Mouse (Mus musculus) liver, embryonic 12.5 days (tissue): ENCODE measurements around the gene Srp14. TPM values are rescaled to one million over a fixed set of nuclear protein-coding genes. Genes with fewer than 3 reads are reported as not detected.

Experiments
- ATAC-seq: fragments of 200-750 bp; cut with Nextera tagmentation; 2 replicates; pipeline ENCODE4 v1.8.0; 2017; ENCODE audit warnings: moderate number of reproducible peaks, mild to moderate bottlenecking, moderate library complexity
- H3K27ac ChIP-seq: fragments of 300-500 bp; sonication (generic); 2 replicates; pipeline ENCODE4 v1.5.1; 2016; ENCODE audit warnings: mild to moderate bottlenecking
- H3K27me3 ChIP-seq: fragments of 300-500 bp; sonication (generic); replicated peaks from 2 replicates; pipeline ENCODE4 v1.6.1; 2016; ENCODE audit warnings: mild to moderate bottlenecking, moderate library complexity
- H3K36me3 ChIP-seq: fragments of 300-500 bp; sonication (generic); 2 replicates; pipeline ENCODE4 v1.6.1; 2016; ENCODE audit warnings: mild to moderate bottlenecking, moderate library complexity
- H3K4me1 ChIP-seq: fragments of 300-500 bp; sonication (generic); 2 replicates; pipeline ENCODE4 v1.6.1; 2016
- H3K4me2 ChIP-seq: fragments of 300-500 bp; sonication (generic); 2 replicates; pipeline ENCODE4 v1.6.1; 2016; ENCODE audit warnings: mild to moderate bottlenecking, moderate library complexity
- H3K4me3 ChIP-seq: fragments of 300-500 bp; sonication (generic); 2 replicates; pipeline ENCODE4 v1.5.1; 2016; ENCODE audit warnings: mild to moderate bottlenecking, moderate library complexity
- H3K9ac ChIP-seq: fragments of 300-500 bp; sonication (generic); 2 replicates; pipeline ENCODE4 v1.6.1; 2016; ENCODE audit warnings: mild to moderate bottlenecking, moderate library complexity
- H3K9me3 ChIP-seq: fragments of 300-500 bp; sonication (generic); replicated peaks from 2 replicates; pipeline ENCODE4 v1.6.1; 2016; ENCODE audit warnings: mild to moderate bottlenecking, moderate library complexity
- WGBS: fragments of 180-500 bp; shearing (Covaris S2); methylation state at CpG from one replicate; pipeline ENCODE4 v1.1.7; 2016; ENCODE audit not compliant: insufficient replicate concordance; 5-methylcytosine and 5-hydroxymethylcytosine counted together
- polyA plus RNA-seq: library from polyadenylated mRNA; unstranded; fragments of >200 nt; fragmentation: Nextera tagmentation; extraction: Ambion mirVana; gene quantifications from 2 replicates; pipeline ENCODE4 v1.2.1, GENCODE M21; 2016

Gene Srp14
- polyA plus RNA-seq, 1 experiment from 2014 or later = 130 TPM

- Histone ChIP-seq H3K27me3 (0 out of 2 replicates have a peak, but pooled peaks cover 3% of the 10 kb centered on the region), H3K27ac (no peak overlapping the region), H3K4me3 (no peak overlapping the region), H3K4me2 (no peak overlapping the region), H3K4me1 (peaks cover 29% of the 10 kb centered on the region), H3K9me3 (no peaks in the 10 kb centered on the region), H3K9ac (no peak overlapping the region), H3K36me3 (no peaks in the 10 kb centered on the region)
- 63% methylated on average over 3 of the region's 3 CpGs for WGBS
- no peak for ATAC-seq
These were observed 5.9 kb upstream of the Srp14 start for GRCm38 (mm10) chr2:118485415-118485814.

GRCm38 (mm10) chr2:118484386-118484898, 4.9 kb upstream of the Srp14 start:
- no peak overlapping the region for H3K27ac ChIP-seq
- no peak for ATAC-seq
- no peak overlapping the region for H3K4me3 ChIP-seq
- 72% methylated on average over 9 of the region's 9 CpGs for WGBS
- no peak overlapping the region for H3K4me2 ChIP-seq
- 0 out of 2 replicates have a peak, but pooled peaks cover 3% of the 10 kb centered on the region for H3K27me3 ChIP-seq
- no peaks in the 10 kb centered on the region for H3K36me3 ChIP-seq
- H3K4me1 ChIP-seq = peaks cover 25% of the 10 kb centered on the region
- H3K9ac ChIP-seq = no peak overlapping the region
- no peaks in the 10 kb centered on the region for H3K9me3 ChIP-seq

- Histone ChIP-seq H3K27ac (no peak overlapping the region), H3K9me3 (no peaks in the 10 kb centered on the region), H3K27me3 (0 out of 2 replicates have a peak, but pooled peaks cover 3% of the 10 kb centered on the region), H3K4me3 (no peak overlapping the region), H3K9ac (no peak overlapping the region), H3K4me1 (peaks cover 33% of the 10 kb centered on the region), H3K4me2 (no peak overlapping the region), H3K36me3 (peaks cover under 1% of the 10 kb centered on the region; the same call in 1 of the 2 replicates)
- ATAC-seq = no peak
- 65% methylated on average over 5 of the region's 5 CpGs for WGBS
These were observed 3.5 kb upstream of the Srp14 start for GRCm38 (mm10) chr2:118483032-118483431.

GRCm38 (mm10) chr2:118480886-118481285, 1.4 kb upstream of the Srp14 start:
- Histone ChIP-seq H3K27ac (peak overlapping the region; percentile 90), H3K36me3 (peaks cover 20% of the 10 kb centered on the region), H3K4me3 (no peak overlapping the region), H3K27me3 (0 out of 2 replicates have a peak, but pooled peaks cover 3% of the 10 kb centered on the region), H3K4me2 (peak overlapping the region; percentile 4; the same call in 1 of the 2 replicates), H3K4me1 (peaks cover 31% of the 10 kb centered on the region), H3K9ac (no peak overlapping the region), H3K9me3 (no peaks in the 10 kb centered on the region)
- no peak for ATAC-seq
- WGBS = 83% methylated on average over 7 of the region's 7 CpGs

- Histone ChIP-seq H3K9ac (peak overlapping the region; percentile 91), H3K27ac (peak overlapping the region; percentile 90), H3K4me3 (peak overlapping the region; percentile 88), H3K4me1 (peaks cover 31% of the 10 kb centered on the region), H3K27me3 (0 out of 2 replicates have a peak, but pooled peaks cover 3% of the 10 kb centered on the region), H3K36me3 (peaks cover 39% of the 10 kb centered on the region), H3K9me3 (no peaks in the 10 kb centered on the region), H3K4me2 (peak overlapping the region; percentile 88)
- 2% methylated on average over 37 of the region's 52 CpGs for WGBS
- peak; percentile 69 for ATAC-seq
These were observed 520 bp downstream of the Srp14 start for GRCm38 (mm10) chr2:118478833-118479549.

GRCm38 (mm10) chr2:118468354-118468753, 11.2 kb downstream of the Srp14 start:
- H3K4me1 ChIP-seq = no peaks in the 10 kb centered on the region
- peaks cover 96% of the 10 kb centered on the region for H3K36me3 ChIP-seq

GRCm38 (mm10) chr2:118466601-118467000, 12.9 kb downstream of the Srp14 start:
- Histone ChIP-seq H3K4me3 (no peak overlapping the region), H3K4me2 (no peak overlapping the region), H3K4me1 (no peaks in the 10 kb centered on the region), H3K27ac (no peak overlapping the region), H3K9ac (no peak overlapping the region), H3K27me3 (no peaks in the 10 kb centered on the region), H3K36me3 (peaks cover 96% of the 10 kb centered on the region), H3K9me3 (no peaks in the 10 kb centered on the region)
- WGBS = 55% methylated on average over 1 of the region's 1 CpGs
- ATAC-seq = no peak

More at GRCm38 (mm10) chr2:118468354-118468753, 11.2 kb downstream of the Srp14 start:
- no peak overlapping the region for H3K9ac ChIP-seq
- no peak overlapping the region for H3K27ac ChIP-seq
- H3K9me3 ChIP-seq = no peaks in the 10 kb centered on the region
- no peaks in the 10 kb centered on the region for H3K27me3 ChIP-seq
- H3K4me3 ChIP-seq = no peak overlapping the region
- H3K4me2 ChIP-seq = no peak overlapping the region
- ATAC-seq = no peak

- Histone ChIP-seq H3K27me3 (no peaks in the 10 kb centered on the region), H3K36me3 (peaks cover 94% of the 10 kb centered on the region), H3K27ac (no peak overlapping the region), H3K4me1 (no peaks in the 10 kb centered on the region), H3K9me3 (no peaks in the 10 kb centered on the region), H3K4me3 (no peak overlapping the region), H3K4me2 (no peak overlapping the region), H3K9ac (no peak overlapping the region)
- 70% methylated on average over 2 of the region's 2 CpGs for WGBS
- ATAC-seq = no peak
These were observed 13.6 kb downstream of the Srp14 start for GRCm38 (mm10) chr2:118465894-118466293.

GRCm38 (mm10) chr2:118464450-118464849, 15.1 kb downstream of the Srp14 start:
- no peak for ATAC-seq

GRCm38 (mm10) chr2:118463480-118463879, 16.0 kb downstream of the Srp14 start:
- H3K4me1 ChIP-seq = no peaks in the 10 kb centered on the region
- H3K4me3 ChIP-seq = no peak overlapping the region
- H3K4me2 ChIP-seq = no peak overlapping the region
- ATAC-seq = no peak
- H3K9ac ChIP-seq = no peak overlapping the region
- WGBS = 89% methylated on average over 5 of the region's 5 CpGs
- no peaks in the 10 kb centered on the region for H3K27me3 ChIP-seq
- H3K27ac ChIP-seq = no peak overlapping the region
- H3K9me3 ChIP-seq = no peaks in the 10 kb centered on the region
- peaks cover 79% of the 10 kb centered on the region for H3K36me3 ChIP-seq

More at GRCm38 (mm10) chr2:118464450-118464849, 15.1 kb downstream of the Srp14 start:
- 80% methylated on average over 3 of the region's 3 CpGs for WGBS
- no peak overlapping the region for H3K4me2 ChIP-seq
- no peaks in the 10 kb centered on the region for H3K27me3 ChIP-seq
- H3K9me3 ChIP-seq = no peaks in the 10 kb centered on the region
- H3K9ac ChIP-seq = no peak overlapping the region
- H3K27ac ChIP-seq = no peak overlapping the region
- H3K4me3 ChIP-seq = no peak overlapping the region
- peaks cover 85% of the 10 kb centered on the region for H3K36me3 ChIP-seq
- no peaks in the 10 kb centered on the region for H3K4me1 ChIP-seq

- Histone ChIP-seq H3K27ac (no peak overlapping the region), H3K27me3 (no peaks in the 10 kb centered on the region), H3K4me3 (no peak overlapping the region), H3K36me3 (peaks cover 75% of the 10 kb centered on the region), H3K9me3 (no peaks in the 10 kb centered on the region), H3K4me2 (no peak overlapping the region), H3K4me1 (no peaks in the 10 kb centered on the region), H3K9ac (no peak overlapping the region)
- ATAC-seq = no peak
- 78% methylated on average over 16 of the region's 16 CpGs for WGBS
These were observed 17.9 kb downstream of the Srp14 start for GRCm38 (mm10) chr2:118461480-118462165.
